Mouse (Mus musculus): ENCODE results near the gene Slc38a3. TPM values are rescaled to one million over a fixed set of nuclear protein-coding genes. Genes with fewer than 3 reads are reported as not detected.

The Slc38a3 gene
- polyA plus RNA-seq, 1 experiment from 2014 or later: 8.8 TPM

DNA sequence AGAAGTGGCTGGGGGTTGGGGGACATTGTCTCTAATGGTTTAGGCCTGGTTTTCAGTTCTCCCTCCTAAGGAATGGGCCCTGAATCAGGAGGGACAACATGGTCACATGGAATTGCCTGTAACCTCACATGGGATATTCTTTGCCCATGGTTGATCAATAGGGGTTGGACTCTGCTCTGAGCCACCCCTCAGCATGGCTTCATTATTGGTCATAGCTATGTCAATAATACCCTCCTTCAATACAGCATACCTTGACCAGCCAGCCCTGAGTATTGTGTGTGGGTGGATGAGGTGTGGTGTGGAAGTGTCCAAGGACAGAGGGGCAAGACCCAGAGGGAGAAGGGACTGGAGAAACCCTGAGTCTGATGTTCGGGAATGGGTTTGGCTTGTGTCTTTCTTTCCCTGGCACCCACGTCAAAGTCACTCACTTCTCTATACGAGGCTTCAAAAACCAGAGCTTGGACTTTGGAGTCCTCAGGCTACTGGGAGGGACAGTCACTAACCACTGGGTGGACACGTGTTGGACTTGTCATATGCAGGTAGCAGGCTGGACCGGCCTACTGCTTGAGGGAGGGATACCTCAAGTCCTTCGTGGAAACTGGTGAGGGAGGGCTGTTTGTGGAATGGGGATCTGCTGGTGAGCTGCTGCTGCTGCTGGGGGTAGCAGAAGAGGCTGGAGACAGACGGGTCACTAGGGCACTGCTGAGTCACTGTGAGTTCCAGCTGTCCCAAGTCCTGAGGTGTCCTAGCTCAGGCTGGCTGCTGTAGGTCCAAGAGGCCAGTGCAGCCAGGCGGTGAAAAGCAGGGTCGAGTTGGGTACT is 5.5 kb upstream of the Slc38a3 start:
- no peaks in the 10 kb centered on the region for H3K9me3 ChIP-seq
- H3K27ac ChIP-seq: peak overlapping the region; percentile 61; the same call in 1 of the 2 replicates

DNA sequence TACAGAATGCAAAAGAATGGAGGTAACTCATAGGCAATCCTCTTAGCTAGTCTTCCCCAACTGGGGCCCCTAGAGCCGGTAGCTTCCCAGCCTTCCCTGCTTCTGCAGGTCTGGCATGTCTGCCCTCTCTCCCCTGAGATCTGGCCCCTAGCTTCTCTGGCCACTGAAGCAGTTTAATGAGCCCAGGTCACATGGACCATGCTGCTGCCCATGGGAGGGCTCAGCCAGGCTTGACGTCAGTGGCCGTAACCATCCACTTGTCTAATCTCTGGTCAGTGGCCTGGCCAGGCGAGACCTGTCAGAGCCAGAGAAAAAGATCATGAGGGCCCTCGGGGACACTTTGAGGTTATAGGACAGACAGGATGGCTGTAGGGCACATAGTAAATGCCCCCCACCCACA is 929 bp upstream of the Slc38a3 start:
- 65% methylated on average over 5 of the region's 5 CpGs for WGBS
- Histone ChIP-seq H3K27ac (peak overlapping the region; percentile 48), H3K27me3 (ENCODE audit: poor library complexity, severe bottlenecking) (peaks cover 78% of the 10 kb centered on the region)

More for the DNA sequence above, 5.5 kb upstream of the Slc38a3 start:
- DNase-seq (ENCODE audit: extremely low spot score, low spot score): no peak
- Histone ChIP-seq H3K36me3 (replicated peaks) (no peaks in the 10 kb centered on the region), H3K27me3 (ENCODE audit: poor library complexity, severe bottlenecking) (peaks cover 64% of the 10 kb centered on the region), H3K4me3 (no peak overlapping the region), H3K4me1 (peaks cover 42% of the 10 kb centered on the region)
- WGBS: 55% methylated on average over 9 of the region's 9 CpGs

DNA sequence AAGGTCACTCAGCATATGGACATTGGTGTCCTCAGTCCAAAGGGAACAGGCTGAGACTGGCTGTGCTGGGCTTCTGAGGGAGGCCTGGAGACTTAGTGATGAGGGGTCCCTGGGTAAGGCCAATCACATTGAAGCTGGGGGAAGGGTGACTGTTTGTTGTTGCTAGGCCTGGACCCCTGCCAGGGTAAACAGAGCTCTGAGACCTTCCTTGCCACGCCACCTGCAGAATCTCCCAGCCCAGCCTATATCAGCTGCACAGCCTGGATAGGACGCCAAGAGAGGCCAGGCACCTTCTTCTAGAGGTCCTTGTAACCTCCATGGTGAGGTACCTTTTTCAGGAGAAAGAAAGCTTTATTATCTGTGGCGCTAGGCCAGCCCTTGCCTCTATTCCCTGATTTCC is 414 bp downstream of the Slc38a3 start:
- H3K27me3 ChIP-seq (ENCODE audit: poor library complexity, severe bottlenecking): peaks cover 71% of the 10 kb centered on the region
- H3K4me3 ChIP-seq: no peak overlapping the region
- no peaks in the 10 kb centered on the region for H3K9me3 ChIP-seq
- DNase-seq (ENCODE audit: extremely low spot score, low spot score): no peak
- H3K4me1 ChIP-seq: peaks cover 67% of the 10 kb centered on the region
- 67% methylated on average over 3 of the region's 3 CpGs for WGBS
- H3K27ac ChIP-seq: no peak overlapping the region
- H3K36me3 ChIP-seq (replicated peaks): no peaks in the 10 kb centered on the region

More for the DNA sequence above, 929 bp upstream of the Slc38a3 start:
- Histone ChIP-seq H3K4me1 (peaks cover 63% of the 10 kb centered on the region), H3K9me3 (no peaks in the 10 kb centered on the region), H3K36me3 (replicated peaks) (no peaks in the 10 kb centered on the region), H3K4me3 (no peak overlapping the region)
- DNase-seq (ENCODE audit: extremely low spot score, low spot score): no peak

DNA sequence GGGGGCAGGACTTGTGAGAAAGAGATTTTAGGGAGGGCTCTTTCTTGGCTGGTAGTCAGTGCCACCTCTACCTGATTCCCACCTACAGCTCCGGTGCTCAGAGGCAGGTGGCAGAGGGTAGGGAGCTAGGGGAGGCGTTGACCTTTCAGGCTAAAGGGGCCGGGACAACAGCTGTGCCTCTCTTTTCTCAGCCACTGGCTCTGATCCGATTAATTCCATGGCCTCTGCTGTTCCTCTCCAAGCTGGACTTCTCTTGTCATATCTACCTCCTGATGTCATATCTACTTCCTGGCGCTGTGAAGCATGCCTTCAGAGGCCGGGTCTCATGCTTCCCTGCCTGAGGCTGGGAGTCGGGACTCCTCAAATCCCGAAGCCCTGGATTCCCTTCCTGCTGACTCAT is 1.3 kb downstream of the Slc38a3 start:
- peaks cover 66% of the 10 kb centered on the region for H3K27me3 ChIP-seq (ENCODE audit: poor library complexity, severe bottlenecking)
- WGBS: 24% methylated on average over 8 of the region's 8 CpGs
- no peaks in the 10 kb centered on the region for H3K36me3 ChIP-seq (replicated peaks)
- peak overlapping the region; percentile 80; the same call in 1 of the 2 replicates for H3K27ac ChIP-seq
- DNase-seq (ENCODE audit: extremely low spot score, low spot score): no peak
- H3K4me1 ChIP-seq: peaks cover 76% of the 10 kb centered on the region
- H3K4me3 ChIP-seq: peak overlapping the region; percentile 60; the same call in 1 of the 2 replicates
- H3K9me3 ChIP-seq: no peaks in the 10 kb centered on the region

DNA sequence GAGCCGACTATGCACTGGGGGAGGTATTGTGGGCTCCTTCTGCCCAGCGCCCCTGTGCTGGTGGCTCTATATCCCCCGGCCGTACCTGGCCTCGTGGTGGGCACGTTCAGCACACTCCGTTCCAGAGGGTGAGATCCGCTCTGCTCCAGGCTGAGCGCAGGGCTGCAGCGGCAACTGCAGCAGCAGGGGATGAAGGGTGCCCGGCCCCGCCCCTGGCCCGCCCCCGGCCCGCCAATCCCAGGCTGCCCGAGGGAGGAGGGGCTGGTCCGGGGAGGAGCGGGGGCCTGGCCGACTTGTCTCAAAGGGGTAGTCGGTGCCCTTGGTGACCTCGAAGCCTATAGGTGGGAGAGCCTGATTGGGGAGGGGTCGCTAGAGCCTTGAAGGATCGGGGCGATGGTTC is 2.1 kb downstream of the Slc38a3 start:
- H3K27me3 ChIP-seq (ENCODE audit: poor library complexity, severe bottlenecking): peaks cover 66% of the 10 kb centered on the region
- WGBS: under 1% methylated on average over 24 of the region's 24 CpGs
- H3K4me1 ChIP-seq: peaks cover 84% of the 10 kb centered on the region
- peak overlapping the region; percentile 60 for H3K4me3 ChIP-seq
- DNase-seq (ENCODE audit: extremely low spot score, low spot score): peak; percentile 81
- H3K36me3 ChIP-seq (replicated peaks): no peaks in the 10 kb centered on the region
- no peaks in the 10 kb centered on the region for H3K9me3 ChIP-seq
- peak overlapping the region; percentile 80 for H3K27ac ChIP-seq

DNA sequence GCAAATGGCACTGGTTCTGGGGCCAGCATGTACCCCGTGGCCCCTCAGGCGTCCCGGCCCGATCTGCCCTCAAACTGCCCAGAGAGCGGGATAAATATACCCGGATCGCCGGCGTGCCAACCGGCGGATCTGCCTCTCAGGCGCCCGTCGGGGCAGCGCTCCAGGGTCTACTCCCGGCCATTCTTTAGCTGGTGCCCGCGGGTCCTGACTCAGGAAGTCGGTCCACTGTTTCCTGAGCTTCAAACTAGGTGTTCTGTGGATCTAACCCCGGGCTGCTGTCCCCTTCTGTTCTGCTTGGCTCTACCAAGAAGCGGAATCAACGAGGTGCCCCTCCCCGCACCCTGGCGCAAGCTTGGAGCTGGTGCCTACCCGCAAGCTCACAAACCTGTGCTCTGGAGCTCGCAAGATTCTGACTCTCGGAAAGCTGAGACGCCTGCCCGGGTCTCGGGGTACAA is 2.6 kb downstream of the Slc38a3 start:
- WGBS: 1% methylated on average over 30 of the region's 30 CpGs
- Histone ChIP-seq H3K4me1 (peaks cover 87% of the 10 kb centered on the region), H3K9me3 (no peaks in the 10 kb centered on the region), H3K27ac (peak overlapping the region; percentile 80), H3K4me3 (peak overlapping the region; percentile 60), H3K27me3 (ENCODE audit: poor library complexity, severe bottlenecking) (peaks cover 66% of the 10 kb centered on the region), H3K36me3 (replicated peaks) (no peaks in the 10 kb centered on the region)
- no peak for DNase-seq (ENCODE audit: extremely low spot score, low spot score)

DNA sequence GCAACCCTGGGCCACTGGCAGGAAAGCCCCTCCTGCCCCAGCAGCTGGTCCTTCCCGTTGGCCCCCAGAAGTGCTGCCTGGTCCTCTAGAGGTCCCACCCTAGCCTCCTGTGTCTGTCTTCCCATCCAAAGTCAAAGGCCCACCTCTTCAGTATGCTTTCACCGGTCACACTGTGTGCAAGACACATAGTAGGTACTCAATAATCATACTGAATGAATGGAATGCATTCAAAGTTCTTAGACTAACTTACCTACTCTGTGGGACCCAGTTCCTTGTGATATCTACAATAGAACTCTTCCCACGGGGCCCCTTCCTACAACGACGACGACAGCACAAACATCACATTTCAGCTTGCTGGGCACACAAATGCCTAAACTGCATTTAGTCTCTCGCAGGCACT is 4.0 kb downstream of the Slc38a3 start:
- no peaks in the 10 kb centered on the region for H3K9me3 ChIP-seq
- no peaks in the 10 kb centered on the region for H3K36me3 ChIP-seq (replicated peaks)
- 90% methylated on average over 7 of the region's 7 CpGs for WGBS
- H3K4me3 ChIP-seq: no peak overlapping the region
- no peak for DNase-seq (ENCODE audit: extremely low spot score, low spot score)
- peaks cover 79% of the 10 kb centered on the region for H3K4me1 ChIP-seq
- H3K27me3 ChIP-seq (ENCODE audit: poor library complexity, severe bottlenecking): peaks cover 56% of the 10 kb centered on the region
- H3K27ac ChIP-seq: no peak overlapping the region

DNA sequence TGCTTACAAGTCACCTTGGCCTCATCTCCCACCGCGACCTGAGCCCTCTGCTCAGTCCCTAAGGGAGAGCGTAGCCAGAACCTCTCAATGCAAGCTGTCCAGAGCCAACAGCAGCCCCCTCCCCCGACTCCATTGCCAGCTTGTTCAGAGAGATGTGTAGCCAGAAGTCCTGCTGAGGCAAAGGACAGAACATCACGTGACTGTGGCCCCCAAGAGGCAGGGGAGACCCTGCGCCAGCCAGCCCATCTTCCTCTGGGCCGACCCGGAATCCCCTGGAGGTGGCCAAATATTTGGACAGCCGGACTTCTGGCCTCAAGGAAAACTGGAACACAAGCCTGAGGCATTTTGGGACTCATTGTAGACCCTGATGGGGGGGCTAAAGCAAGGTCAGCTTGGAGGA is 5.8 kb downstream of the Slc38a3 start:
- 56% methylated on average over 9 of the region's 9 CpGs for WGBS
- Histone ChIP-seq H3K9me3 (no peaks in the 10 kb centered on the region), H3K27me3 (ENCODE audit: poor library complexity, severe bottlenecking) (peaks cover 38% of the 10 kb centered on the region), H3K4me1 (peaks cover 66% of the 10 kb centered on the region), H3K4me3 (no peak overlapping the region), H3K27ac (peak overlapping the region; percentile 35), H3K36me3 (replicated peaks) (no peaks in the 10 kb centered on the region)
- DNase-seq (ENCODE audit: extremely low spot score, low spot score): no peak

DNA sequence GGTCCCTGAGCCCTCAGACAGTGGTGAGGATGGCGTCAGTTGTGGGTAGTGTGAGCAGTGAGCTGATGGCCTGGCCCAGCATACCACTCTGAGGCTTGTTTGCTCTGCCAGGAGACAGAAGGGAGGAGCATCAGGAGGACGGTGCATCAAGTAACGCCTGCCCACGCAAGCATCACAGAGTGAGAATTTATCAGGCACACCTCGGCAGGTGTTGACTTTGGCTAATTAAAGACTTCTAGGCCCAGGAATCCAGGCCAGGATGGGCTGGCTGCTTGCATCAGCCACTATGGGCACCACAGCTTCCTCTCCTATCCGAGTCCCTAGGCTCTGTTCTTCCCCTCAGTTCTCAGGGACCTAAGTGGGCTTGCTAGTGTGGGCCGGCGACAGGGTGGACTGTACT is 7.0 kb downstream of the Slc38a3 start:
- no peak for DNase-seq (ENCODE audit: extremely low spot score, low spot score)
- H3K9me3 ChIP-seq: no peaks in the 10 kb centered on the region
- 0 out of 2 replicates have a peak overlapping the region, but pooled peaks have one; percentile 48 for H3K27ac ChIP-seq
- peaks cover 58% of the 10 kb centered on the region for H3K4me1 ChIP-seq
- H3K36me3 ChIP-seq (replicated peaks): no peaks in the 10 kb centered on the region
- 90% methylated on average over 8 of the region's 8 CpGs for WGBS
- H3K27me3 ChIP-seq (ENCODE audit: poor library complexity, severe bottlenecking): peaks cover 27% of the 10 kb centered on the region
- H3K4me3 ChIP-seq: no peak overlapping the region

DNA sequence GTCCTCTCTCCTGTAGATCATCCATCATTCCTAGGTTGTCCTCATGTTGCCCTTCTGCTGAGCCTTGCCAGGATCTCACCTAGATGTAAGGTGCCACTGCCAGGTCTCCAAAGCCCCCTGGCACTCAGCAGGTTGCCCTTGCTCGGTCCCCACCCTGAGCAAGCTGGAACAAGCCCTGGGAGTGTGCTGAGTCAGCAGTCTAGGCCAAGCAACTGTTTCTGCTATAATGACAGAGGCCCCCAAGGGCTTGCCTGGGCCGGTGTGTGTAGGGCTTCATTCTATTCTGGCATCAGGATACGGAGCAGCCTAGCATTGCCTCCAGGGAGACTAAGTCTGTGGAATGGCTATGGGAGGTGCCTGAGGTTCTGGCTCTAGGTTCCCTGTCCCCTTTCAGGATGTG is 8.6 kb downstream of the Slc38a3 start:
- Histone ChIP-seq H3K4me3 (no peak overlapping the region), H3K27me3 (ENCODE audit: poor library complexity, severe bottlenecking) (peaks cover 11% of the 10 kb centered on the region), H3K4me1 (peaks cover 43% of the 10 kb centered on the region), H3K27ac (no peak overlapping the region), H3K9me3 (no peaks in the 10 kb centered on the region), H3K36me3 (replicated peaks) (no peaks in the 10 kb centered on the region)
- no peak for DNase-seq (ENCODE audit: extremely low spot score, low spot score)
- WGBS: 87% methylated on average over 3 of the region's 3 CpGs

DNA sequence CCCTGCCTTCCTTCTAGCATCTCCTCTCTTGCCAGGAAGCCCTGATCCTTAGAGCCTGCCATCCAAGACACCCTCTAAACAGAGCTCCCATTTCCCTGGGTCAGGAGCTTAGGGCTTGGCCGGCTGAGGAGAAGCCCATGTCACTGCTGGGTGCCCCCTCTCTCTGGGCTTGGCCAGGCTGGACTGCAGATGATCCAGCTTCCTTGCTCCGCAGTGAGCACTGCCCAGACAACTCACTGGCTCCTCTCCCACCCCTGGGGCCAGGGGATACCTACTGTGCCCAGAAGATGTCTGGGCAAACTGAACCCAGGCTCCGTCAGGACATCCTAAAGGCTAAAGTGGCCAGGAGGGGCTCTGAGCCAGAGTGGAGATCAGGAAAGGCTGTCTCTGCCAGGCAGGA is 9.4 kb downstream of the Slc38a3 start:
- peak overlapping the region; percentile 51; the same call in 1 of the 2 replicates for H3K27ac ChIP-seq
- WGBS: 86% methylated on average over 3 of the region's 3 CpGs
- H3K36me3 ChIP-seq (replicated peaks): 0 out of 2 replicates have a peak, but pooled peaks cover 5% of the 10 kb centered on the region
- H3K4me1 ChIP-seq: peaks cover 34% of the 10 kb centered on the region
- peaks cover 3% of the 10 kb centered on the region for H3K27me3 ChIP-seq (ENCODE audit: poor library complexity, severe bottlenecking)
- H3K4me3 ChIP-seq: no peak overlapping the region
- no peaks in the 10 kb centered on the region for H3K9me3 ChIP-seq
- DNase-seq (ENCODE audit: extremely low spot score, low spot score): no peak

DNA sequence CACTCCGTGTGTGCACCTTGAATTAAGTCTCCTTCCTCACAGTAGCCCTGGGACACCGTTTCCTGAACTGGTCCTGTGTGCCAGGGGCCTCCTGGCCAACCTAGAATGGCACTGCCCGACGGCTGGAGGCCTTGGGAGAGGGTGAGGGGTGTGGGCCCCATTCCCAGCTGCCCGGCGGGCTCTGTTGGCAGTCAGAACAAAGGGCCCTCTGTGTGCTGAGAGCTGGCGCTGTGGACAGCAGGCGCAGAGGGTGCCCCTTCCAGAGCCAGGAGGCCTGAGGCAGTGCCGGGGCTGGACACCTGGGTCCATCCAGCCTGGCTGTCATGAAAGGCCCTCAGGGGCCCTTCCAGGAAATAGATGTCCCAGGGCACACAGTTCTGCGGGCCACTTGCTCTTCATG is 9.8 kb downstream of the Slc38a3 start:
- Histone ChIP-seq H3K4me1 (peaks cover 32% of the 10 kb centered on the region), H3K27me3 (ENCODE audit: poor library complexity, severe bottlenecking) (no peaks in the 10 kb centered on the region; the same call in 1 of the 2 replicates), H3K36me3 (replicated peaks) (0 out of 2 replicates have a peak, but pooled peaks cover 5% of the 10 kb centered on the region), H3K9me3 (no peaks in the 10 kb centered on the region), H3K27ac (peak overlapping the region; percentile 51; the same call in 1 of the 2 replicates), H3K4me3 (no peak overlapping the region)
- WGBS: 93% methylated on average over 10 of the region's 10 CpGs
- no peak for DNase-seq (ENCODE audit: extremely low spot score, low spot score)

DNA sequence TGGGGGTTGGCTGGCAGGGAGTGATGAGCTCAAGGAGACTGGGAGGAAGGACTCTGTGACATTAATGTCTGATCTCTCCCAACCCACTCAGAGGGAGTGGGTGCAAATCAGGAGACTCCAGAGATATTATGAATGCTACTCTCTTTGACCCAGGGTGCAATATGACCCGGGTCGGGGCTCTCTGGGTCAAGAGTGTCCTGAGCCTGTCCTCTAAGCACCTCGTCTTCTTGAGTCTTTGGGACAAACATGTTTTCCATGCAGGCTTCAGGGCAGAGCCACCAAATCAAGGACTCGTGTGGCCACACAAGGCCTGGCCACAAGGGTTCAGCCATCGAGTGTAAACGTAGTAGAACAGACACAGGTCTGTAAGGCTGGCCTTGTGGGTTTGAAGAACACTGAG is 11.2 kb downstream of the Slc38a3 start:
- no peak for DNase-seq (ENCODE audit: extremely low spot score, low spot score)
- Histone ChIP-seq H3K27ac (no peak overlapping the region), H3K27me3 (ENCODE audit: poor library complexity, severe bottlenecking) (no peaks in the 10 kb centered on the region), H3K9me3 (no peaks in the 10 kb centered on the region), H3K4me1 (peaks cover 20% of the 10 kb centered on the region), H3K4me3 (no peak overlapping the region), H3K36me3 (replicated peaks) (0 out of 2 replicates have a peak, but pooled peaks cover 5% of the 10 kb centered on the region)
- WGBS: 90% methylated on average over 6 of the region's 6 CpGs

All from forebrain, embryonic 10.5 days (tissue).